Mouse (Mus musculus): ENCODE results near the gene Stk32b.

GRCm38 (mm10) chr5:37535726-37536293 lies 181.2 kb downstream of the Stk32b start:
- TF ChIP-seq CTCF (IDR thresholded peaks at IDR 0.05; ENCODE audit: control insufficient read depth, insufficient read depth, low read length) (no peak), POLR2A (IDR thresholded peaks at IDR 0.05; ENCODE audit: borderline replicate concordance, control insufficient read depth, low read depth, low read length) (no peak)

Measured in bone marrow, adult 2 months (tissue).